Mouse (Mus musculus): ENCODE measurements around the gene Tbx5. TPM values are rescaled to one million over a fixed set of nuclear protein-coding genes. Genes with fewer than 3 reads are reported as not detected.

The Tbx5 gene
- total RNA-seq, 1 experiment: not detected

GRCm38 (mm10) chr5:119831201-119831771 is 1.2 kb upstream of the Tbx5 start:
- H3K4me1 ChIP-seq (ENCODE audit: control insufficient read depth in 2 of 2, insufficient read depth in 2 of 2, low read length in 2 of 2, poor library complexity in 1 of 2): peaks cover 0 to 2% of the 10 kb centered on the region in 2 experiments; a peak in 1 of 4 replicates
- no peak overlapping the region; a peak in 1 of 4 replicates for H3K4me3 ChIP-seq (ENCODE audit: insufficient read depth in 1 of 2, low read depth in 1 of 2, low read length in 2 of 2, poor library complexity in 1 of 2, severe bottlenecking in 1 of 2)
- no peak for DNase-seq (ENCODE audit: low read depth, low spot score)
- in situ Hi-C loops (cut with MboI; ENCODE audit: low sequenced_read_pairs in 2 of 2, unreplicated experiment in 2 of 2): loop anchor here in 1 of 2 experiments (10.0 kb wide), 1 partner anchor 166 kb away; no protein-coding TSS in a partner anchor
- no peak overlapping the region for H3K27ac ChIP-seq (ENCODE audit: insufficient read depth, low read depth, low read length, poor library complexity, severe bottlenecking)
- no peak for TF ChIP-seq MAFK (IDR thresholded peaks at IDR 0.05; ENCODE audit: insufficient read depth, low read depth, low read length)
- no peak for TF ChIP-seq ZNF384 (IDR thresholded peaks at IDR 0.05; ENCODE audit: low read depth, low read length)
- no peak for TF ChIP-seq ZC3H11A (IDR thresholded peaks at IDR 0.05; ENCODE audit: borderline replicate concordance, low read depth, low read length)
- H3K36me3 ChIP-seq (ENCODE audit: control insufficient read depth, insufficient read depth, low read length, poor library complexity, severe bottlenecking): no peaks in the 10 kb centered on the region
- H3K9ac ChIP-seq (ENCODE audit: insufficient read depth, low read depth, low read length, poor library complexity, severe bottlenecking): no peak overlapping the region
- no peaks in the 10 kb centered on the region for H3K9me3 ChIP-seq (ENCODE audit: control insufficient read depth, insufficient read depth, low read depth, low read length)

GRCm38 (mm10) chr5:119831791-119832478 is 533 bp upstream of the Tbx5 start:
- Histone ChIP-seq H3K4me3 (ENCODE audit: insufficient read depth in 1 of 2, low read depth in 1 of 2, low read length in 2 of 2, poor library complexity in 1 of 2, severe bottlenecking in 1 of 2) (no peak overlapping the region; a peak in 1 of 4 replicates), H3K9me3 (ENCODE audit: control insufficient read depth, insufficient read depth, low read depth, low read length) (no peaks in the 10 kb centered on the region), H3K36me3 (ENCODE audit: control insufficient read depth, insufficient read depth, low read length, poor library complexity, severe bottlenecking) (no peaks in the 10 kb centered on the region), H3K4me1 (ENCODE audit: control insufficient read depth in 2 of 2, insufficient read depth in 2 of 2, low read length in 2 of 2, poor library complexity in 1 of 2) (peaks cover 0 to 2% of the 10 kb centered on the region in 2 experiments; a peak in 1 of 4 replicates), H3K27ac (ENCODE audit: insufficient read depth, low read depth, low read length, poor library complexity, severe bottlenecking) (no peak overlapping the region), H3K9ac (ENCODE audit: insufficient read depth, low read depth, low read length, poor library complexity, severe bottlenecking) (no peak overlapping the region)
- in situ Hi-C loops (cut with MboI; ENCODE audit: low sequenced_read_pairs in 2 of 2, unreplicated experiment in 2 of 2): loop anchor here in 1 of 2 experiments (10.0 kb wide), 1 partner anchor 167 kb away; no protein-coding TSS in a partner anchor
- DNase-seq (ENCODE audit: low read depth, low spot score): no peak
- TF ChIP-seq CHD2 (IDR thresholded peaks at IDR 0.05; ENCODE audit: low read depth, low read length) (no peak), HCFC1 (IDR thresholded peaks at IDR 0.05; ENCODE audit: borderline replicate concordance, insufficient read depth, low read length) (no peak), MAFK (IDR thresholded peaks at IDR 0.05; ENCODE audit: insufficient read depth, low read depth, low read length) (no peak), ZC3H11A (IDR thresholded peaks at IDR 0.05; ENCODE audit: borderline replicate concordance, low read depth, low read length) (no peak), ZNF384 (IDR thresholded peaks at IDR 0.05; ENCODE audit: low read depth, low read length) (no peak)

- H3K9ac ChIP-seq (ENCODE audit: insufficient read depth, low read depth, low read length, poor library complexity, severe bottlenecking): no peak overlapping the region
- no peaks in the 10 kb centered on the region for H3K36me3 ChIP-seq (ENCODE audit: control insufficient read depth, insufficient read depth, low read length, poor library complexity, severe bottlenecking)
- H3K27ac ChIP-seq (ENCODE audit: insufficient read depth, low read depth, low read length, poor library complexity, severe bottlenecking): no peak overlapping the region
- H3K4me1 ChIP-seq (ENCODE audit: control insufficient read depth in 2 of 2, insufficient read depth in 2 of 2, low read length in 2 of 2, poor library complexity in 1 of 2): peaks cover 0 to 2% of the 10 kb centered on the region in 2 experiments; a peak in 1 of 4 replicates
- DNase-seq (ENCODE audit: low read depth, low spot score): no peak
- H3K9me3 ChIP-seq (ENCODE audit: control insufficient read depth, insufficient read depth, low read depth, low read length): no peaks in the 10 kb centered on the region
- TF ChIP-seq MAFK (IDR thresholded peaks at IDR 0.05; ENCODE audit: insufficient read depth, low read depth, low read length) (no peak), ZC3H11A (IDR thresholded peaks at IDR 0.05; ENCODE audit: borderline replicate concordance, low read depth, low read length) (no peak), CHD2 (IDR thresholded peaks at IDR 0.05; ENCODE audit: low read depth, low read length) (no peak), ZNF384 (IDR thresholded peaks at IDR 0.05; ENCODE audit: low read depth, low read length) (no peak)
- in situ Hi-C loops (cut with MboI; ENCODE audit: low sequenced_read_pairs in 2 of 2, unreplicated experiment in 2 of 2): loop anchor here in 1 of 2 experiments (10.0 kb wide), 1 partner anchor 169 kb away; no protein-coding TSS in a partner anchor
- H3K4me3 ChIP-seq (ENCODE audit: insufficient read depth in 1 of 2, low read depth in 1 of 2, low read length in 2 of 2, poor library complexity in 1 of 2, severe bottlenecking in 1 of 2): no peak overlapping the region
Measured at GRCm38 (mm10) chr5:119833223-119834030, 959 bp downstream of the Tbx5 start.

GRCm38 (mm10) chr5:119834031-119834403 is 1.5 kb downstream of the Tbx5 start:
- H3K9me3 ChIP-seq (ENCODE audit: control insufficient read depth, insufficient read depth, low read depth, low read length): no peaks in the 10 kb centered on the region
- peaks cover 0 to 2% of the 10 kb centered on the region in 2 experiments; a peak in 1 of 4 replicates for H3K4me1 ChIP-seq (ENCODE audit: control insufficient read depth in 2 of 2, insufficient read depth in 2 of 2, low read length in 2 of 2, poor library complexity in 1 of 2)
- TF ChIP-seq CHD2 (IDR thresholded peaks at IDR 0.05; ENCODE audit: low read depth, low read length) (no peak), ZNF384 (IDR thresholded peaks at IDR 0.05; ENCODE audit: low read depth, low read length) (no peak), HCFC1 (IDR thresholded peaks at IDR 0.05; ENCODE audit: borderline replicate concordance, insufficient read depth, low read length) (no peak), ZC3H11A (IDR thresholded peaks at IDR 0.05; ENCODE audit: borderline replicate concordance, low read depth, low read length) (no peak), MAFK (IDR thresholded peaks at IDR 0.05; ENCODE audit: insufficient read depth, low read depth, low read length) (no peak)
- no peak overlapping the region for H3K27ac ChIP-seq (ENCODE audit: insufficient read depth, low read depth, low read length, poor library complexity, severe bottlenecking)
- DNase-seq (ENCODE audit: low read depth, low spot score): no peak
- no peaks in the 10 kb centered on the region for H3K36me3 ChIP-seq (ENCODE audit: control insufficient read depth, insufficient read depth, low read length, poor library complexity, severe bottlenecking)
- H3K9ac ChIP-seq (ENCODE audit: insufficient read depth, low read depth, low read length, poor library complexity, severe bottlenecking): no peak overlapping the region
- no peak overlapping the region for H3K4me3 ChIP-seq (ENCODE audit: insufficient read depth in 1 of 2, low read depth in 1 of 2, low read length in 2 of 2, poor library complexity in 1 of 2, severe bottlenecking in 1 of 2)
- in situ Hi-C loops (cut with MboI; ENCODE audit: low sequenced_read_pairs in 2 of 2, unreplicated experiment in 2 of 2): loop anchor here in 1 of 2 experiments (10.0 kb wide), 1 partner anchor 169 kb away; no protein-coding TSS in a partner anchor
